Mouse (Mus musculus) testis, adult 2 months (tissue): ENCODE data around the gene Bmp7.

ENCODE experiments used
- CTCF ChIP-seq: fragments of 200-500 bp; IDR thresholded peaks from 2 replicates; pipeline ENCODE4 v1.5.1; 2012; ENCODE audit warnings: low read depth, mild to moderate bottlenecking, inconsistent platforms, low read length, moderate library complexity; ENCODE audit not compliant: control insufficient read depth, insufficient read depth, insufficient replicate concordance
- POLR2A ChIP-seq: fragments of 200-500 bp; IDR thresholded peaks from 2 replicates; pipeline ENCODE4 v1.6.1; 2012; ENCODE audit warnings: low read depth, mild to moderate bottlenecking, inconsistent platforms, low read length, moderate library complexity; ENCODE audit not compliant: control insufficient read depth

DNA sequence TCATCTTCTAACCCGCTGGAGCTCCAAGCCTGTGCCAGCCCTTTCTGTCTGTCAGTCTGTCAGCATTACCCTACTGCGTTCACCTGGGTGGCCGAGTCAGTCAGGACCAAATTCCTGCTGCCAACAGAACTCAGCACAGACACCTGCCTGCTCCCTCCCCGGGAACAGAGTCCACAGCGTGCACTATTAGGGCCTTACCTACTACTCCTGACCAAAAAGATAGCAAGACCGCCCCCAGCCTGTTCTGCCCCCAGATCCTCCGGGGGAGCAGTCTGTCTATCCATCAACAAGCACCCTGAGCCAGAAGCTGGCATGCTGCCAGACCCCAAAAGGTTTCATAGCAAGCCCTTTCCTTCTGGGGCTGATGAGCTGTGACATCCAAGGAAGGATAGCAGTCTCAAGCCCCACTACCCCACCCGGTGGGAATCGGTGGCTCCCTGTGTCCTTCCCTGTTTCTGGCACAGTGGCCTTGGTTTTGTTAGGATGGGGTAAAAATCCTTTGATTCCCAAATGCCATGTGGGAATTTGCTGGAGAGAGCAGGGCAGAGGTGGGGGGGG, 10.1 kb upstream of the Bmp7 start:
- TF ChIP-seq POLR2A = no peak
- TF ChIP-seq CTCF = no peak
